Mouse (Mus musculus): ENCODE results near the gene Zfp385a. TPM values are rescaled to one million over a fixed set of nuclear protein-coding genes. Genes with fewer than 3 reads are reported as not detected.

Gene Zfp385a
- polyA plus RNA-seq, 1 experiment from 2014 or later: 22.1 TPM

GRCm38 (mm10) chr15:103371208-103371607, 31.3 kb upstream of the Zfp385a start:
- peak; percentile 38 for DNase-seq (ENCODE audit: low spot score)
- H3K9me3 ChIP-seq: no peaks in the 10 kb centered on the region
- 0 out of 2 replicates have a peak overlapping the region, but pooled peaks have one; percentile 19 for H3K27ac ChIP-seq (replicated peaks)
- H3K27me3 ChIP-seq (replicated peaks; ENCODE audit: low read depth, poor library complexity, severe bottlenecking): no peaks in the 10 kb centered on the region
- no peak overlapping the region for H3K4me3 ChIP-seq
- H3K4me1 ChIP-seq: peaks cover 38% of the 10 kb centered on the region
- WGBS: 30% methylated on average over 2 of the region's 2 CpGs
- no peaks in the 10 kb centered on the region for H3K36me3 ChIP-seq (replicated peaks)

GRCm38 (mm10) chr15:103370462-103370861, 30.6 kb upstream of the Zfp385a start:
- peaks cover 42% of the 10 kb centered on the region for H3K4me1 ChIP-seq
- H3K27me3 ChIP-seq (replicated peaks; ENCODE audit: low read depth, poor library complexity, severe bottlenecking): no peaks in the 10 kb centered on the region
- DNase-seq (ENCODE audit: low spot score): no peak
- 57% methylated on average over 4 of the region's 4 CpGs for WGBS
- no peak overlapping the region for H3K27ac ChIP-seq (replicated peaks)
- H3K4me3 ChIP-seq: no peak overlapping the region
- no peaks in the 10 kb centered on the region for H3K36me3 ChIP-seq (replicated peaks)
- H3K9me3 ChIP-seq: no peaks in the 10 kb centered on the region

GRCm38 (mm10) chr15:103369123-103369522, 29.2 kb upstream of the Zfp385a start:
- no peak overlapping the region for H3K27ac ChIP-seq (replicated peaks)
- H3K9me3 ChIP-seq: no peaks in the 10 kb centered on the region
- no peaks in the 10 kb centered on the region for H3K36me3 ChIP-seq (replicated peaks)
- WGBS: 86% methylated on average over 1 of the region's 1 CpGs
- DNase-seq (ENCODE audit: low spot score): no peak
- peaks cover 56% of the 10 kb centered on the region for H3K4me1 ChIP-seq
- H3K4me3 ChIP-seq: no peak overlapping the region
- H3K27me3 ChIP-seq (replicated peaks; ENCODE audit: low read depth, poor library complexity, severe bottlenecking): no peaks in the 10 kb centered on the region

GRCm38 (mm10) chr15:103368179-103368940, 28.5 kb upstream of the Zfp385a start:
- Histone ChIP-seq H3K27ac (replicated peaks) (no peak overlapping the region), H3K4me3 (no peak overlapping the region), H3K27me3 (replicated peaks; ENCODE audit: low read depth, poor library complexity, severe bottlenecking) (no peaks in the 10 kb centered on the region), H3K36me3 (replicated peaks) (no peaks in the 10 kb centered on the region), H3K9me3 (no peaks in the 10 kb centered on the region), H3K4me1 (peaks cover 57% of the 10 kb centered on the region)
- no peak for DNase-seq (ENCODE audit: low spot score)
- 75% methylated on average over 4 of the region's 4 CpGs for WGBS

GRCm38 (mm10) chr15:103366376-103367149, 26.7 kb upstream of the Zfp385a start, which contains the start of gene Itga5:
Itga5 (minus strand) TSS chr15:103366763.
- under 1% methylated on average over 51 of the region's 51 CpGs for WGBS
- Histone ChIP-seq H3K4me1 (peaks cover 56% of the 10 kb centered on the region), H3K9me3 (no peaks in the 10 kb centered on the region)

GRCm38 (mm10) chr15:103365471-103366375, 25.8 kb upstream of the Zfp385a start:
- Histone ChIP-seq H3K27ac (replicated peaks) (peak overlapping the region; percentile 93), H3K36me3 (replicated peaks) (no peaks in the 10 kb centered on the region), H3K4me1 (peaks cover 51% of the 10 kb centered on the region), H3K27me3 (replicated peaks; ENCODE audit: low read depth, poor library complexity, severe bottlenecking) (no peaks in the 10 kb centered on the region), H3K4me3 (peak overlapping the region; percentile 75), H3K9me3 (no peaks in the 10 kb centered on the region)
- WGBS: under 1% methylated on average over 51 of the region's 51 CpGs
- DNase-seq (ENCODE audit: low spot score): peak; percentile 74

More at GRCm38 (mm10) chr15:103366376-103367149, 26.7 kb upstream of the Zfp385a start, which contains the start of gene Itga5:
- Histone ChIP-seq H3K4me3 (peak within 1 kb of the TSS; percentile 75), H3K36me3 (replicated peaks) (no peaks in the 10 kb centered on the region), H3K27me3 (replicated peaks; ENCODE audit: low read depth, poor library complexity, severe bottlenecking) (no peaks in the 10 kb centered on the region), H3K27ac (replicated peaks) (peak within 1 kb of the TSS; percentile 93)
- peak; percentile 79 for DNase-seq (ENCODE audit: low spot score)

GRCm38 (mm10) chr15:103364761-103365160, 24.9 kb upstream of the Zfp385a start:
- WGBS: 49% methylated on average over 4 of the region's 4 CpGs
- Histone ChIP-seq H3K4me3 (peak overlapping the region; percentile 75), H3K4me1 (peaks cover 46% of the 10 kb centered on the region), H3K27me3 (replicated peaks; ENCODE audit: low read depth, poor library complexity, severe bottlenecking) (no peaks in the 10 kb centered on the region), H3K9me3 (no peaks in the 10 kb centered on the region), H3K36me3 (replicated peaks) (no peaks in the 10 kb centered on the region), H3K27ac (replicated peaks) (peak overlapping the region; percentile 93; the same call in 1 of the 2 replicates)
- no peak for DNase-seq (ENCODE audit: low spot score)

- Histone ChIP-seq H3K36me3 (replicated peaks) (no peaks in the 10 kb centered on the region), H3K27ac (replicated peaks) (no peak overlapping the region), H3K4me3 (no peak overlapping the region), H3K9me3 (no peaks in the 10 kb centered on the region), H3K4me1 (peaks cover 56% of the 10 kb centered on the region), H3K27me3 (replicated peaks; ENCODE audit: low read depth, poor library complexity, severe bottlenecking) (no peaks in the 10 kb centered on the region)
- 57% methylated on average over 1 of the region's 1 CpGs for WGBS
- DNase-seq (ENCODE audit: low spot score): no peak
Observed at GRCm38 (mm10) chr15:103363809-103364208, 23.9 kb upstream of the Zfp385a start.

- no peak overlapping the region for H3K4me3 ChIP-seq
- H3K27me3 ChIP-seq (replicated peaks; ENCODE audit: low read depth, poor library complexity, severe bottlenecking): no peaks in the 10 kb centered on the region
- DNase-seq (ENCODE audit: low spot score): no peak
- no peak overlapping the region for H3K27ac ChIP-seq (replicated peaks)
- H3K9me3 ChIP-seq: no peaks in the 10 kb centered on the region
- WGBS: 91% methylated on average over 3 of the region's 3 CpGs
- peaks cover 59% of the 10 kb centered on the region for H3K4me1 ChIP-seq
- no peaks in the 10 kb centered on the region for H3K36me3 ChIP-seq (replicated peaks)
Observed at GRCm38 (mm10) chr15:103362950-103363349, 23.1 kb upstream of the Zfp385a start.

- H3K27me3 ChIP-seq (replicated peaks; ENCODE audit: low read depth, poor library complexity, severe bottlenecking): no peaks in the 10 kb centered on the region
- no peak for DNase-seq (ENCODE audit: low spot score)
- H3K36me3 ChIP-seq (replicated peaks): peaks cover 5% of the 10 kb centered on the region
- 90% methylated on average over 7 of the region's 7 CpGs for WGBS
- H3K27ac ChIP-seq (replicated peaks): no peak overlapping the region
- peaks cover 56% of the 10 kb centered on the region for H3K4me1 ChIP-seq
- H3K4me3 ChIP-seq: no peak overlapping the region
- H3K9me3 ChIP-seq: no peaks in the 10 kb centered on the region
Observed at GRCm38 (mm10) chr15:103362333-103362732, 22.4 kb upstream of the Zfp385a start.

GRCm38 (mm10) chr15:103361269-103361668, 21.4 kb upstream of the Zfp385a start:
- Histone ChIP-seq H3K4me1 (peaks cover 46% of the 10 kb centered on the region), H3K36me3 (replicated peaks) (peaks cover 15% of the 10 kb centered on the region), H3K9me3 (no peaks in the 10 kb centered on the region), H3K27me3 (replicated peaks; ENCODE audit: low read depth, poor library complexity, severe bottlenecking) (no peaks in the 10 kb centered on the region), H3K27ac (replicated peaks) (no peak overlapping the region), H3K4me3 (no peak overlapping the region)
- WGBS: 81% methylated on average over 1 of the region's 1 CpGs
- no peak for DNase-seq (ENCODE audit: low spot score)

Data from embryonic facial prominence, embryonic 10.5 days (tissue).